Mouse (Mus musculus) adipose tissue, adult 10 weeks (tissue): ENCODE results near the gene Ces2e. TPM values are rescaled to one million over a fixed set of nuclear protein-coding genes. Genes with fewer than 3 reads are reported as not detected.

ENCODE experiments used
- polyA plus RNA-seq: library from polyadenylated mRNA; stranded (reverse); fragments of 350-450 nt; fragmentation: Illumina TruSeq; extraction: RNeasy Lipid Tissue Mini Kit (QIAGEN cat#74804); gene quantifications from one replicate; pipeline ENCODE4 v1.2.3, GENCODE M21; 2014; ENCODE audit warnings: low read depth, low replicate concordance

The Ces2e gene
- 2.7 TPM for polyA plus RNA-seq

DNA sequence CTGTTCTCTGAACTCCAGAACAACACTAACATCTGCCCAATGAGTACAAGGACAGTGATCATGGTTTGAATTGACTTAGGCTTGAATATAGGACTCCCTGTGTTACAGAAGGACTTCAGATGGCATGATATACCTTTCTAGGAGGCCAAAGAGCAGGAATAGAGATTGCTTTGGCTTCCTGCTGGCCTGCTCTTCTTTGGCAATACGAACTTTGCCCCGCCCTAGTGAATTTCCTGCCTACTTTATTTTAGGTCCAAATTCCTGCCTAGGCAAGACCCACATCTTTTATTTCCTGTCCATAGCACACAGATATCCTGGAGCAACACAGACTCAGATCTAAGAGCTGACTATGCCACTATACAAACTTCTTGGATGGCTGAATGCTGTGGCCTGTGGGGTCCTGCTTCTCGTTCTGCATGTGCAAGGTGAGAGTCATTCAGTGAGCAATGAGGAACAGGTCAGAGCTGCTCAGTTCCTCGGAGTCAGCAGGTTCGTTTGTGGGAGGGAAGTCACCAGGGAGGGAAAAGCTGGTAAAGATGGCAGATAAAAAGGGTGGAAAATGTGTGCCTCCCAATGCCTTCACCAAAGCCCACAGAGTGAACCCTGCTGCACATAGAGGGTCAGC, at the start of gene Ces2e:
Gene Ces2e (plus strand): TSS at position 289 of the 625 bp plus-strand sequence.

DNA sequence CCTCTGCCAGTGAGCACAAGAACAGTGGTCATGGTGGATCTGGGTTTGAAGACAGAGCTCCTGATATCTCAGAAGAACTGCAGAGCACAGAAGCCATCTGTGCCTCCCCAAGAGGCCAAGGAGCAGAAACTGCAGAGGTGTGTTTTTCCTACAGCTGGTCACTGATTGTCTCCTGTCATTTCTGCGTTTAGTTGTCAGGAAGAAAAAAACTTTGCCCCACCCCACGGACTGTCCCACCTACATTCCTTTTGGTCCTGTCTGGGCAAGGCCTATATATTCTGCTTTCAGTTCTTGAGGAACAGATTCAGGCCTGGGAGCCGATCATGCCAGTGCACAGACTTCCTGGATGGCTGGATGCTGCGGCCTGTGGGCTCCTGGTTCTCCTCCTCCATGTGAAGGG, 21.0 kb downstream of the Ces2e start, which contains the start of gene Ces2f:
Gene Ces2f (plus strand): TSS at position 301 of the 400 bp plus-strand sequence.

DNA sequence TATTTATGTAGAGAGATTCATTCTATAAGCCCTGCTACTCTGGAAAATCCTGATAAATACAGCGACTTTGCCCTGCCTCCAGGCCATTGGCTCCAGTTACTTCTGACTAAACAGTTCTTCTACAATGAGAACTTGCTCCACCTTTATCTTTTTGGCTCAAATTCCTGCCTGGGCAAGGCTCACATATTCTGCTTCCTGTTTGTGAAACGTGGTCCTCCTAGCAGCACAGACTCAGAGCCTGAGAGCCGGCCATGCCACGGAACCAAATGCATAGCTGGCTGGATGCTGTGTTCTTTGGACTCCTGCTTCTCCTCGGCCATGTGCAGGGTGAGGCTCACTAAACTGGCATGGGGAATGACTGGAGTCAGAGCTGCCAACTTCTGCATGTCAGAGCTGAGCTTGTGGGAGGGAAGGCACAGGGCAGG, 35.5 kb downstream of the Ces2e start, which contains the start of gene Ces2g:
Gene Ces2g (plus strand): TSS at position 182 of the 425 bp plus-strand sequence.

Other genes with a start within 250 kb of the Ces2e start
- 0.35 TPM for gene Ces2a, start 192.3 kb upstream of the Ces2e start, polyA plus RNA-seq
- gene Ces2b, start 94.7 kb upstream of the Ces2e start, polyA plus RNA-seq = not detected
- gene Ces2c, start 79.2 kb upstream of the Ces2e start, polyA plus RNA-seq = 0.25 TPM
- gene Ces2f, start 21.1 kb downstream of the Ces2e start, polyA plus RNA-seq = 0.53 TPM
- gene Ces2g, start 35.5 kb downstream of the Ces2e start, polyA plus RNA-seq = 6.7 TPM
- not detected for gene Ces2h, start 74.6 kb downstream of the Ces2e start, polyA plus RNA-seq
- gene Ces3a, start 122.3 kb downstream of the Ces2e start, polyA plus RNA-seq = not detected
- gene Ces3b, start 157.5 kb downstream of the Ces2e start, polyA plus RNA-seq = not detected
- not detected for gene Ces4a, start 205.5 kb downstream of the Ces2e start, polyA plus RNA-seq
- 37.2 TPM for gene Cbfb, start 244.4 kb downstream of the Ces2e start, polyA plus RNA-seq